Mouse (Mus musculus) myocyte (in vitro differentiated cells): ENCODE data around the gene Sec31b. TPM values are rescaled to one million over a fixed set of nuclear protein-coding genes. Genes with fewer than 3 reads are reported as not detected.

Source experiments
- H3K27me3 ChIP-seq: one replicate; pipeline ENCODE4 v1.6.1; 2011; ENCODE audit not compliant: control insufficient read depth, insufficient read depth, insufficient read length
- H3K36me3 ChIP-seq: one replicate; pipeline ENCODE4 v1.6.1; 2011; ENCODE audit not compliant: control insufficient read depth, insufficient read depth
- H3K4me2 ChIP-seq: one replicate; pipeline ENCODE4 v1.6.1; 2011; ENCODE audit warnings: low read depth, control low read depth
- H3K4me3 ChIP-seq: one replicate; pipeline ENCODE4 v1.5.1; 2011; ENCODE audit warnings: mild to moderate bottlenecking, control low read depth, moderate library complexity
- H3K79me2 ChIP-seq: one replicate; pipeline ENCODE4 v1.6.1; 2011; ENCODE audit not compliant: control insufficient read depth, insufficient read depth
- H3ac ChIP-seq: one replicate; pipeline ENCODE4 v1.6.1; 2011; ENCODE audit not compliant: control insufficient read depth, insufficient read length
- CEBPB ChIP-seq: IDR thresholded peaks from 2 replicates; pipeline ENCODE4 v1.6.1; 2011; ENCODE audit warnings: mild to moderate bottlenecking, moderate library complexity; ENCODE audit not compliant: poor library complexity, insufficient read depth, severe bottlenecking
- E2F4 ChIP-seq: IDR thresholded peaks from one replicate; pipeline ENCODE4 v1.6.1; 2011; ENCODE audit warnings: mild to moderate bottlenecking, control low read depth, moderate library complexity; ENCODE audit not compliant: insufficient read depth
- MAX ChIP-seq: IDR thresholded peaks from one replicate; pipeline ENCODE4 v1.6.1; 2011; ENCODE audit warnings: low read depth, mild to moderate bottlenecking, control low read depth
- MYOD1 ChIP-seq, 3 experiments: IDR thresholded peaks; one replicate each; pipeline ENCODE4 v1.6.1; 2011; ENCODE audit warnings: control low read depth in 2 of 3, low read depth in 2 of 3, mild to moderate bottlenecking in 2 of 3, moderate library complexity in 1 of 3; ENCODE audit not compliant: insufficient read length in 2 of 3, control insufficient read depth in 1 of 3
- MYOG ChIP-seq, 3 experiments: IDR thresholded peaks; one replicate each; pipeline ENCODE4 v1.6.1; 2011; ENCODE audit warnings: control low read depth in 2 of 3, low read depth in 2 of 3, mild to moderate bottlenecking in 2 of 3; ENCODE audit not compliant: insufficient read length in 2 of 3, control insufficient read depth in 1 of 3, insufficient read depth in 1 of 3
- POLR2A ChIP-seq: IDR thresholded peaks from one replicate; pipeline ENCODE4 v1.6.1; 2011; ENCODE audit warnings: low read depth, mild to moderate bottlenecking, control low read depth, moderate library complexity; ENCODE audit not compliant: insufficient read length
- POLR2AphosphoS2 ChIP-seq: IDR thresholded peaks from one replicate; pipeline ENCODE4 v1.6.1; 2011; ENCODE audit warnings: low read depth, control low read depth; ENCODE audit not compliant: insufficient read length
- REST ChIP-seq: IDR thresholded peaks from one replicate; pipeline ENCODE4 v1.6.1; 2011; ENCODE audit warnings: mild to moderate bottlenecking, control low read depth, moderate library complexity; ENCODE audit not compliant: insufficient read depth, insufficient read length
- SRF ChIP-seq: IDR thresholded peaks from one replicate; pipeline ENCODE4 v1.6.1; 2011; ENCODE audit warnings: low read depth; ENCODE audit not compliant: control insufficient read depth, insufficient read length
- TCF12 ChIP-seq: IDR thresholded peaks from one replicate; pipeline ENCODE4 v1.6.1; 2011; ENCODE audit warnings: mild to moderate bottlenecking, control low read depth; ENCODE audit not compliant: poor library complexity, insufficient read depth, severe bottlenecking
- TCF3 ChIP-seq: IDR thresholded peaks from one replicate; pipeline ENCODE4 v1.6.1; 2011; ENCODE audit warnings: low read depth, control low read depth; ENCODE audit not compliant: insufficient read length
- USF1 ChIP-seq: IDR thresholded peaks from one replicate; pipeline ENCODE4 v1.6.1; 2011; ENCODE audit warnings: low read depth, mild to moderate bottlenecking, control low read depth, moderate library complexity
- polyA plus RNA-seq: library from polyadenylated mRNA; unstranded; fragments of >200 nt; fragmentation: generic; extraction: Trizol; gene quantifications from one replicate; pipeline ENCODE4 v1.2.1, GENCODE M21; 2012; ENCODE audit warnings: missing spikeins

The Sec31b gene
- polyA plus RNA-seq, 1 experiment, result 0.02 TPM

GRCm38 (mm10) chr19:44475268-44475667 lies 70.4 kb downstream of the Sec31b start:
- Histone ChIP-seq H3K27me3 (peaks cover 37% of the 10 kb centered on the region), H3K4me2 (no peak overlapping the region), H3K4me3 (no peak overlapping the region), H3K36me3 (no peaks in the 10 kb centered on the region), H3K79me2 (no peaks in the 10 kb centered on the region), H3ac (no peak overlapping the region)
- TF ChIP-seq TCF12 (no peak), E2F4 (no peak), MYOD1 (IDR thresholded peaks at IDR 0.05; ENCODE audit: control insufficient read depth in 1 of 3, insufficient read length in 2 of 3, low read depth in 2 of 3) (no peak), USF1 (no peak), POLR2AphosphoS2 (no peak), MAX (no peak), SRF (no peak), CEBPB (no peak), REST (no peak), POLR2A (no peak), TCF3 (no peak), MYOG (IDR thresholded peaks at IDR 0.05; ENCODE audit: control insufficient read depth in 1 of 3, insufficient read depth in 1 of 3, insufficient read length in 2 of 3, low read depth in 2 of 3) (no peak)

DNA sequence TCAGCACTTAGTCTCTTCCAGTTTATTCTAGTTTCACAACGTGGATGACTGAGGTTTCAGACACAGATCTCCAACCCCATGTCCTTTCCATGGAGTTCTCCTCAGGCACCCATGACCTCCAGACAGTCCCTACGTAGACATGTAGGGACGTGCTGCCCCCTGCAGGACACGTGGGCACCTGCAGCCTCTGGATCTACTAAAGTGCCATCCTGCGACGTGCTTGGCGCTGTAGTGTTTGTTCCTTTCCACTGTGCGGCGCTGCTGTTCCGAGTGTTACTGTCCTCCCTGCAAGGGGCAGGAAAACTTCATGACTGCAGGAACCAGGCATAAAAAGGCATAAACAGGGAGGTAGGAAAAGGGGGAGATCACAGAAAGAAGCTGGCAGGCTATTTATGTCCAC lies 71.5 kb downstream of the Sec31b start:
- Histone ChIP-seq H3ac (no peak overlapping the region), H3K4me2 (no peak overlapping the region), H3K4me3 (no peak overlapping the region), H3K36me3 (no peaks in the 10 kb centered on the region), H3K27me3 (peaks cover 30% of the 10 kb centered on the region), H3K79me2 (no peaks in the 10 kb centered on the region)
- TF ChIP-seq POLR2AphosphoS2 (no peak), TCF12 (no peak), MYOG (IDR thresholded peaks at IDR 0.05; ENCODE audit: control insufficient read depth in 1 of 3, insufficient read depth in 1 of 3, insufficient read length in 2 of 3, low read depth in 2 of 3) (no peak), POLR2A (no peak), CEBPB (no peak), E2F4 (no peak), SRF (no peak), REST (no peak), MAX (no peak), TCF3 (no peak), MYOD1 (IDR thresholded peaks at IDR 0.05; ENCODE audit: control insufficient read depth in 1 of 3, insufficient read length in 2 of 3, low read depth in 2 of 3) (no peak), USF1 (no peak)

Other genes starting within 250 kb of the Sec31b start
- gene Scd4, start 212.8 kb downstream of the Sec31b start, polyA plus RNA-seq, result 0.16 TPM
- gene Scd1, start 138.0 kb downstream of the Sec31b start, polyA plus RNA-seq, result 347 TPM
- not detected for gene Wnt8b, start 52.4 kb downstream of the Sec31b start, polyA plus RNA-seq
- not detected for gene Gm20538, start 7.0 kb upstream of the Sec31b start, polyA plus RNA-seq
- 648 TPM for gene Ndufb8, start 9.6 kb upstream of the Sec31b start, polyA plus RNA-seq
- gene Hif1an, start 17.0 kb upstream of the Sec31b start, polyA plus RNA-seq, result 31.9 TPM
- not detected for gene Pax2, start 210.2 kb upstream of the Sec31b start, polyA plus RNA-seq